Mouse (Mus musculus): ENCODE measurements at regions not wholly inside any gene's neighbourhood (a gene's known extent, or its start where the extent isn't known, plus 50 kb on each side); places are given as distances from the start of the nearest gene placed in this dataset.
"Not testable (repeated sequence)": the region's sequence is repeated elsewhere in the genome, so short reads cannot be mapped to it uniquely, and the experiment has no call there.

DNA sequence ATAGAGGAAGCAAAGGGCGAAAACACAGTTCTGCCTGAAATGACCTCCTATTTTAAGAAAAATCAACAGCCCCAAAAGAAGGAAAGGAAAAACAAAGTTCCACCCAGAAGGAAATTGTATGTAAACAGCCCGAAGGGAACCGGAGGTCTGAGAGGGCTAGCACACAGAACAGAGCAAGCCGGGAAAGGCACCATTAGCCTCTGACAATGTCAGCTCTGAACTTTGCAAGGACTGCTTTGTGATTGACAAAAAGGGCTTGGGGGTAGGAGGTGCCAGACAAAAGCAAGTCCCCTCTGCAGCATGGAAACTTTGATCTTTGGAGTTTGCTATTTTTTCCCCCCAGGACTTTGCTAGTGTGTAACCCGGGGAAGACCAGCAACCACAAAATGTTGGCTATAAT, 86.8 kb upstream of the Slc25a13 start:
- TF ChIP-seq CTCF (IDR thresholded peaks at IDR 0.05; ENCODE audit: low read depth, low read length) = no peak
- TF ChIP-seq GATA2 (IDR thresholded peaks at IDR 0.05; ENCODE audit: borderline replicate concordance, low read depth, low read length) = no peak
- TF ChIP-seq TAL1 (conservative IDR thresholded peaks at IDR 0.05; ENCODE audit: low read depth, low read length) = no peak
- TF ChIP-seq POLR2AphosphoS5 (IDR thresholded peaks at IDR 0.05; ENCODE audit: insufficient replicate concordance, low read depth, low read length) = no peak
- TF ChIP-seq GATA1 (IDR thresholded peaks at IDR 0.05; ENCODE audit: borderline replicate concordance, low read length) = no peak
- ATAC-seq (ENCODE audit: extremely low read depth, insufficient number of reproducible peaks, low FRiP score, poor library complexity, severe bottlenecking) = no peak
- Histone ChIP-seq H3K4me3 (ENCODE audit: low read depth, low read length) (no peak overlapping the region), H3K9me3 (replicated peaks) (no peaks in the 10 kb centered on the region), H3K27me3 (ENCODE audit: insufficient read depth, low read length) (peaks cover 3% of the 10 kb centered on the region; the same call in 1 of the 2 replicates), H3K36me3 (replicated peaks) (no peaks in the 10 kb centered on the region), H3K4me1 (ENCODE audit: insufficient read depth, low read depth, low read length) (no peaks in the 10 kb centered on the region)
- no peak for DNase-seq (ENCODE audit: low spot score)

DNA sequence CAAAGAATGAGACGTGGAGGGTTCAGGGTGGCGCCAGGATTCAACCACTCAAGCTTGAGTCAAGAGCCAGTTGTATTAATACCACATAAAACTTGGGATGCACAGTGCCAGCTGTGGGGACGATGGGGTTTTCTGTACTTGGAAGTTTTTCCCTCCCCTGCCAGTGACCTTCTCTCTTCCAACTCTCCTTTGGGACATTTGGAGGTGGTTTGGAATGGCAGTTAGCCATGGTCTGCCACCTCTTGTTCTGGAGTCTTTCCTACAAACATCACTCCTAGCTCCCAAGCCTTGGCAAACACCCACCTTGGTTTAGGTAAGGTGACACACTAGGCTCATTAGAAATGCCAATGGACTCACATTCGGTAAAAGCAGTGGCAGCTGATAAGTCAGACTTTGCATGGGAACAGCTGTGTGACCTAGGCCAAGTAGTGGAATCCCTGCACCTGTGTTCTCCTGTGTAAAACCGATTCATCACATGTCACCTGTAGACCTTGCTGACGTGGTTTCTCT, 84.1 kb upstream of the Slc25a13 start:
- DNase-seq (ENCODE audit: low spot score) (no peak), ATAC-seq (ENCODE audit: extremely low read depth, insufficient number of reproducible peaks, low FRiP score, poor library complexity, severe bottlenecking) (no peak)
- no peaks in the 10 kb centered on the region for H3K27me3 ChIP-seq (ENCODE audit: insufficient read depth, low read length)
- TF ChIP-seq POLR2AphosphoS5 (IDR thresholded peaks at IDR 0.05; ENCODE audit: insufficient replicate concordance, low read depth, low read length) = no peak
- no peak for TF ChIP-seq TAL1 (conservative IDR thresholded peaks at IDR 0.05; ENCODE audit: low read depth, low read length)
- no peak for TF ChIP-seq GATA2 (IDR thresholded peaks at IDR 0.05; ENCODE audit: borderline replicate concordance, low read depth, low read length)
- TF ChIP-seq CTCF (IDR thresholded peaks at IDR 0.05; ENCODE audit: low read depth, low read length) = no peak
- no peak for TF ChIP-seq GATA1 (IDR thresholded peaks at IDR 0.05; ENCODE audit: borderline replicate concordance, low read length)
- H3K4me3 ChIP-seq (ENCODE audit: low read depth, low read length) = no peak overlapping the region
- H3K9me3 ChIP-seq (replicated peaks) = no peaks in the 10 kb centered on the region
- H3K36me3 ChIP-seq (replicated peaks) = no peaks in the 10 kb centered on the region
- H3K4me1 ChIP-seq (ENCODE audit: insufficient read depth, low read depth, low read length) = no peaks in the 10 kb centered on the region

DNA sequence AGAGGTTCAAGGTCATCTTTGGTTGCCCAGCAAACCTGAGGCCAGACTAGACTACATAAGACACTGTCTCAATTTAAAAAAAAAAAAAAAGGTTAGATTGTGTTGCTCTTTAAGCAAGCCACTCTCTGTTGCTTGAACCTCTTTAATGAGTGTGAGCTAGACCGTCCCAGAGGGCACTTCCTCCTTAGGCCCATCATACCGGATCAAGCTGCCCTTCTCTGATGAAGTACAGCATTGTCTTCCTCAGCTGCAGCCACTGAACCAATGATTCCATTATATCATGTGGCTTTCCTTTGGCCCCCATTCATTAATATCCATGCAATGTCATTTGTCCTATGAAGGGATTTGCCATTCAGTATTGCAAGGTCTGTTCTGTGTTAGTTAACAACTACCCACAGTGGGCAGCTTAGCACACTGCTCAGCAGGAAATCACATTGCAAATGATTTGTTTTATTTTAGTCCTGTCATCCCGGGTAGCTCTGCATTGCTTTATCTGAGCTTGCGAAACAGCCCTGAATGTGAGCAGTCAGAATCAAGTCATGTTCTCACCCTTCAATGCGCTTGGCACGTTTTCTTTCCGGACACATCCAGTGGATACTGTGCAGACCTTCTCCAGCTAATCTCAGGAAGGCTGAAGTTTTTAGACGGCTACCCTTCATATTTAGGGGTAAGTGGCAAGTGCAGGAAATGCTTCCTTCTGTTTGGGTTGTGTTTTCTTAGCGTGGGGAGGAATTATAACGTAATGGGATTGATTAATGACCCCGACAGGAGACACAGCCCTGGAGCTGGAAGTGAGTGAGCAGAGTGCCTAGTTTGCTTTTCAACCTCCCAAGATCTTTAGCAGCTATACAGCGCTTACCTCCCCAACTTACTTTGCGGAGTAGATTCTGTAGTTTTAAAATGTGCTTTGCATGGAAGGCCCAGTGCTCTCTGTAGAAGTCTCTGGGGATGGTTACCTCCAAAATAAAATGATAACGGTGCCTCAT, 82.2 kb upstream of the Slc25a13 start:
- Histone ChIP-seq H3K4me3 (ENCODE audit: low read depth, low read length) (no peak overlapping the region), H3K27me3 (ENCODE audit: insufficient read depth, low read length) (no peaks in the 10 kb centered on the region), H3K9me3 (replicated peaks) (no peaks in the 10 kb centered on the region), H3K36me3 (replicated peaks) (no peaks in the 10 kb centered on the region), H3K4me1 (ENCODE audit: insufficient read depth, low read depth, low read length) (no peaks in the 10 kb centered on the region)
- ATAC-seq (ENCODE audit: extremely low read depth, insufficient number of reproducible peaks, low FRiP score, poor library complexity, severe bottlenecking) (no peak), DNase-seq (ENCODE audit: low spot score) (no peak)
- no peak for TF ChIP-seq POLR2AphosphoS5 (IDR thresholded peaks at IDR 0.05; ENCODE audit: insufficient replicate concordance, low read depth, low read length)

DNA sequence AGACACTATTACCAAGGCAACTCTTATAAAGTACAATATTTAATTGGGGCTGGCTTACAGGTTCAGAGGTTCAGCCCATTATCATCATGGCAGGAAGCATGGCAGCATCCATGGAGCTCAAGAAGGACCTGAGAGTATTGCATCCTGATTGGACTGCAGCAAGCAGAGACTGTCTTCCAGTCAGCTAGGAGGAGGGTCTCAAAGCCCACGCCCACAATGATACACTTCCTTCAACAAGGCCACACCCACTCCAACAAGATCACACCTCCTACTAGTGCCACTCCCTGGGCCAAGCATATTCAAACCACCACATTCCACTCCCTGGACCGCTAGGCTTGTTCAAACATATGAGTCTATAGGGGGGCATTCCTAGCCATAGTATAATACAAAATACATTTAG, 78.6 kb upstream of the Slc25a13 start:
- H3K4me3 ChIP-seq (ENCODE audit: low read depth, low read length); H3K36me3 ChIP-seq (replicated peaks); H3K4me1 ChIP-seq (ENCODE audit: insufficient read depth, low read depth, low read length); H3K9me3 ChIP-seq (replicated peaks); H3K27me3 ChIP-seq (ENCODE audit: insufficient read depth, low read length); ATAC-seq (ENCODE audit: extremely low read depth, insufficient number of reproducible peaks, low FRiP score, poor library complexity, severe bottlenecking); DNase-seq (ENCODE audit: low spot score): not testable (repeated sequence)

DNA sequence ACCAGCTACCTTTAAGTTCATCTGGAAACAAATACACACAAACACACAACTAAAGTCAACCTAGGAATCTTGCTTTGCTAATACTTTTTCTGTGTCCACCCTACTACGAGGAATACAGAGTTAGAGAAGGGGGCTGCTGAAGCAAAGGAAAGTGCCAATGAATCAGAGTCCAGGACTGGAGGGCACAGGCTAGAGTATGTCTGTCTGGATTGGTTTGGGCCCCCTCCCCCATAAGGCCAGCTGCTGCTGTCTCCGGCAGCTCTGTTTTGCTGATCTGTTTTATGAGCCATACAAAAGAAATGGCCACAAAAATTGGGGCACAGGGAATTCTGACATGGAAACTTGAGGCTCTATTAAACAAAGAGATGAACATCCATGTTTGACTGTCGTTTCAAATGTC, 74.8 kb upstream of the Slc25a13 start:
- Histone ChIP-seq H3K36me3 (replicated peaks) (no peaks in the 10 kb centered on the region), H3K4me1 (ENCODE audit: insufficient read depth, low read depth, low read length) (no peaks in the 10 kb centered on the region; the same call in 1 of the 2 replicates), H3K4me3 (ENCODE audit: low read depth, low read length) (no peak overlapping the region), H3K27me3 (ENCODE audit: insufficient read depth, low read length) (peaks cover 5% of the 10 kb centered on the region; the same call in 1 of the 2 replicates), H3K9me3 (replicated peaks) (no peaks in the 10 kb centered on the region)
- TF ChIP-seq GATA2 (IDR thresholded peaks at IDR 0.05; ENCODE audit: borderline replicate concordance, low read depth, low read length) (no peak), CTCF (IDR thresholded peaks at IDR 0.05; ENCODE audit: low read depth, low read length) (no peak), TAL1 (conservative IDR thresholded peaks at IDR 0.05; ENCODE audit: low read depth, low read length) (no peak), POLR2AphosphoS5 (IDR thresholded peaks at IDR 0.05; ENCODE audit: insufficient replicate concordance, low read depth, low read length) (no peak), GATA1 (IDR thresholded peaks at IDR 0.05; ENCODE audit: borderline replicate concordance, low read length) (no peak)
- DNase-seq (ENCODE audit: low spot score) (no peak), ATAC-seq (ENCODE audit: extremely low read depth, insufficient number of reproducible peaks, low FRiP score, poor library complexity, severe bottlenecking) (no peak)

DNA sequence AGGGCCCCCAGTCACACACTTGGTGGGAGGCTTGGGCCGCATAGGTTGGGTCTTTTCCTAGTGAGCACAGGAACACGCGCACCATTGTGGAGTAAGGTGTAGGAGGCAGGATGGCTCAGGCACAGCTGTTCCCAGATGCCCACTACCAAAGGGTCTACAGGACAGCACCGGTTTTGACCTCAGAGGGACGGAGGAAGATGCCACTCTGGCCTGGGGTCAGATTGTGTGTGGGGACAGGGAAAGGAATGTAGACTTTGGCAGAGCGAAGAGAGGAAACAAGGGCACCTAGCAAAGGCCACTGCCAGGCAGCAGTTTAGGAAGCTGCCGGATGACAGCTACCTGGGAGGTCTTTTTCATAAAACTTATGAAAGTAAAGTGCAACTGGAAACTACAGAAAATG, 73.5 kb upstream of the Slc25a13 start:
- TF ChIP-seq CTCF (IDR thresholded peaks at IDR 0.05; ENCODE audit: low read depth, low read length) (no peak), GATA2 (IDR thresholded peaks at IDR 0.05; ENCODE audit: borderline replicate concordance, low read depth, low read length) (no peak), POLR2AphosphoS5 (IDR thresholded peaks at IDR 0.05; ENCODE audit: insufficient replicate concordance, low read depth, low read length) (no peak), TAL1 (conservative IDR thresholded peaks at IDR 0.05; ENCODE audit: low read depth, low read length) (no peak), GATA1 (IDR thresholded peaks at IDR 0.05; ENCODE audit: borderline replicate concordance, low read length) (no peak)
- H3K27me3 ChIP-seq (ENCODE audit: insufficient read depth, low read length) = peaks cover 5% of the 10 kb centered on the region; the same call in 1 of the 2 replicates
- H3K36me3 ChIP-seq (replicated peaks) = no peaks in the 10 kb centered on the region
- no peaks in the 10 kb centered on the region for H3K9me3 ChIP-seq (replicated peaks)
- DNase-seq (ENCODE audit: low spot score) (no peak), ATAC-seq (ENCODE audit: extremely low read depth, insufficient number of reproducible peaks, low FRiP score, poor library complexity, severe bottlenecking) (no peak)
- no peak overlapping the region for H3K4me3 ChIP-seq (ENCODE audit: low read depth, low read length)
- no peaks in the 10 kb centered on the region; the same call in 1 of the 2 replicates for H3K4me1 ChIP-seq (ENCODE audit: insufficient read depth, low read depth, low read length)
